Mouse (Mus musculus): ENCODE measurements around the gene Vmn1r185. TPM values are rescaled to one million over a fixed set of nuclear protein-coding genes. Genes with fewer than 3 reads are reported as not detected.
"Not testable (repeated sequence)": the region's sequence is repeated elsewhere in the genome, so short reads cannot be mapped to it uniquely, and the experiment has no call there.

Vmn1r185 gene
- polyA plus RNA-seq (2012; rRNA removed) (not detected in 2 replicates), polyA plus RNA-seq (2014; fragmentation: Nextera tagmentation; extraction: Ambion mirVana) (not detected in 2 replicates)

GRCm38 (mm10) chr7:26618364-26618763 lies at the start of gene Vmn1r185:
Gene Vmn1r185 (minus strand): TSS chr7:26618464.
- H3K4me2 ChIP-seq (replicated peaks; ENCODE audit: low read depth, low read length, severe bottlenecking); H3K9me3 ChIP-seq (ENCODE audit: control insufficient read depth, low read length); H3K36me3 ChIP-seq (ENCODE audit: control insufficient read depth, insufficient read depth, low read length); H3K9ac ChIP-seq (ENCODE audit: low read depth, low read length, severe bottlenecking); DNase-seq (ENCODE audit: low spot score); H3K4me3 ChIP-seq (replicated peaks; ENCODE audit: low read length); H3K27me3 ChIP-seq (ENCODE audit: control insufficient read depth, insufficient read depth, low read length); H3K27ac ChIP-seq (replicated peaks; ENCODE audit: low read depth, low read length); ATAC-seq (ENCODE audit: low FRiP score, low read depth); H3K4me1 ChIP-seq (ENCODE audit: control insufficient read depth, insufficient read depth, low read length): not testable (repeated sequence)
- WGBS: 91% methylated on average over 1 of the region's 1 CpGs

DNA sequence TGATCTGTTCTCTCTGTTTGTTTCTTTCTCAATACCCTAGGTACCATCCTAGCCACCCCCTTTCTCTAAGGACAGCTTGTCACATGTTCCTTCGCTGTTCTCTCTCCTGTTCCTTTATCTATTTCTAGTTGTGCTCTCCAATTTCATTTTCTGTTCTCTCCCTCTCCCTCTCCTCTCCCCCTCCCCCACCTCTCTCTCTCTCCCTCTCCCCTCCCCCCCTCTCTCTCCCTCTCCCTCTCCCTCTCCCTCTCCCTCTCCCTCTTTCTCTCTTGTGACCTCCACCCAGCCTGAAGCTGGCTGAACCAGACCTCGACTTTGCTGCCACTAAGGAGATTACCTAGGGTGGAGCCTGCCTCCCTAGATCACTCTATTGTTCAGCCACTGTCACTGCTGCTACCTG lies 49.2 kb upstream of the Vmn1r185 start:
- H3K9me3 ChIP-seq (ENCODE audit: control insufficient read depth, low read length); H3K4me3 ChIP-seq (replicated peaks; ENCODE audit: low read length); H3K9ac ChIP-seq (ENCODE audit: low read depth, low read length, severe bottlenecking); H3K36me3 ChIP-seq (ENCODE audit: control insufficient read depth, insufficient read depth, low read length); H3K4me2 ChIP-seq (replicated peaks; ENCODE audit: low read depth, low read length, severe bottlenecking); H3K27ac ChIP-seq (replicated peaks; ENCODE audit: low read depth, low read length); DNase-seq (ENCODE audit: low spot score); H3K4me1 ChIP-seq (ENCODE audit: control insufficient read depth, insufficient read depth, low read length); ATAC-seq (ENCODE audit: low FRiP score, low read depth); H3K27me3 ChIP-seq (ENCODE audit: control insufficient read depth, insufficient read depth, low read length): not testable (repeated sequence)
- 34% methylated on average over 2 of the region's 2 CpGs for WGBS

DNA sequence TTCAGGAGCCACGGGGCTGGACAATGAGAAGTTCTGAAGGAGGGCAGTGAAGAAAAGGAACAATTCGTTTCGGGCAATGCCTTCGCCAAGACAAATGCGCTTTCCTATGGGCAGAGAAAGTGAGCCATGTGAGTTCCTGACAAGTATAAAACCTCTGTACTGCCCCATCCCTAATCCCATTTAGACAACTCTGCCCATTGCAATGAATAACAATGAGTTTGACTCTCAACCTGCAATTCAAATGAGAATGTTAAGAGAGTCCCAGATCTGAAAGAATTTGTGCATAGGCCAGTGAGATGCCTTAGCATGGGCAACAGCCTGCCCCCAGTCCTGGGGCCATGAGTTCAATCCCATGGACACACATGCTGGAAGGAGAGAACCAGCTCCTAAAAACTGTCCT lies 47.7 kb upstream of the Vmn1r185 start:
- no peaks in the 10 kb centered on the region for H3K9me3 ChIP-seq (ENCODE audit: control insufficient read depth, low read length)
- WGBS: 86% methylated on average over 5 of the region's 5 CpGs
- H3K27ac ChIP-seq (replicated peaks; ENCODE audit: low read depth, low read length): no peak overlapping the region
- ATAC-seq (ENCODE audit: low FRiP score, low read depth) (no peak), DNase-seq (ENCODE audit: low spot score) (no peak)
- H3K4me2 ChIP-seq (replicated peaks; ENCODE audit: low read depth, low read length, severe bottlenecking): no peak overlapping the region
- no peak for TF ChIP-seq POLR2A (IDR thresholded peaks at IDR 0.05; ENCODE audit: borderline replicate concordance, extremely low read depth, insufficient read depth, insufficient read length)
- H3K9ac ChIP-seq (ENCODE audit: low read depth, low read length, severe bottlenecking): no peak overlapping the region
- no peaks in the 10 kb centered on the region for H3K4me1 ChIP-seq (ENCODE audit: control insufficient read depth, insufficient read depth, low read length)
- H3K36me3 ChIP-seq (ENCODE audit: control insufficient read depth, insufficient read depth, low read length): no peaks in the 10 kb centered on the region
- H3K4me3 ChIP-seq (replicated peaks; ENCODE audit: low read length): no peak overlapping the region
- no peaks in the 10 kb centered on the region for H3K27me3 ChIP-seq (ENCODE audit: control insufficient read depth, insufficient read depth, low read length)

DNA sequence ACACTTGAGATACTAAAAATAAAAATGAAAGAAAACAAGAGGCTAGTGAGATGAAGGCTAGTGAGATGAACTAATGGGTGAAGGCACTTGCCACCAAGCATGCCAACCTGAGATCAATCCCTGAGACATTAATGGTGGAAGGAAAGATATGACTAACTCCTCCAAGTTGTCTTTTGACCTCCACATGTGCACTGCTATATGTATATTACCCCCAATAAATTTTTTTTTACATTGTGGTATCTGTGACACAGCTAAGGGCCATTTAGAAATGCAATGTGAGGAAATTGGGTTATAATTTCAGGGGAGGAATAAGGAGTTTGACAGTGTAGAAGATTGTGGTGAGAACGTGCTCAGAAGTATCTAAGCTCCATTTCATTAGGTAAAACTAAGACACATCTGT lies 28.5 kb downstream of the Vmn1r185 start:
- 57% methylated on average over 1 of the region's 1 CpGs for WGBS
- ATAC-seq (ENCODE audit: low FRiP score, low read depth): no peak
- no peaks in the 10 kb centered on the region for H3K4me1 ChIP-seq (ENCODE audit: control insufficient read depth, insufficient read depth, low read length)
- H3K27ac ChIP-seq (replicated peaks; ENCODE audit: low read depth, low read length): no peak overlapping the region
- H3K9me3 ChIP-seq (ENCODE audit: control insufficient read depth, low read length): no peaks in the 10 kb centered on the region
- no peaks in the 10 kb centered on the region for H3K27me3 ChIP-seq (ENCODE audit: control insufficient read depth, insufficient read depth, low read length)
- H3K4me3 ChIP-seq (replicated peaks; ENCODE audit: low read length): no peak overlapping the region
- no peak overlapping the region for H3K9ac ChIP-seq (ENCODE audit: low read depth, low read length, severe bottlenecking)
- no peak overlapping the region for H3K4me2 ChIP-seq (replicated peaks; ENCODE audit: low read depth, low read length, severe bottlenecking)
- DNase-seq (ENCODE audit: low spot score): no peak
- no peaks in the 10 kb centered on the region for H3K36me3 ChIP-seq (ENCODE audit: control insufficient read depth, insufficient read depth, low read length)
- TF ChIP-seq POLR2A (IDR thresholded peaks at IDR 0.05; ENCODE audit: borderline replicate concordance, extremely low read depth, insufficient read depth, insufficient read length): no peak

DNA sequence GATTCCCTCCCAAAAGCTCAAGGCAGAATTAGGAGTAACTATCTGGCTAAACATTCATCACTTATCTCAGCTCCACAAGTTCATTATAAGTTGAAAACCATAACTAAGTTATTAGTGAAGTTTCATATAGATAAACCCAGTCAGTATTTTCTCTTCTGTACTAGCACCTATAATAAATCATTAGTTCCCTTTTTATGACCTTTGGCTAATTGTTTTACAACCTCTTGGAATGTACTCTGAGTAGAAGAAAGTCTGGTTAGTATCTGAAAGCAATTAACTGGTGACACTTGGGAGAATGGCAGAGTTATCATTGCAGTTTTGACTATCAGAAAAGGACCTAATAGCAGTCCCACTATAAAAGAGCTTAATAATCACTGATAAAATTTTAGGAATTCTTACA lies 29.2 kb downstream of the Vmn1r185 start:
- Histone ChIP-seq H3K9me3 (ENCODE audit: control insufficient read depth, low read length) (no peaks in the 10 kb centered on the region), H3K4me2 (replicated peaks; ENCODE audit: low read depth, low read length, severe bottlenecking) (no peak overlapping the region), H3K36me3 (ENCODE audit: control insufficient read depth, insufficient read depth, low read length) (no peaks in the 10 kb centered on the region), H3K4me3 (replicated peaks; ENCODE audit: low read length) (no peak overlapping the region), H3K9ac (ENCODE audit: low read depth, low read length, severe bottlenecking) (no peak overlapping the region), H3K27ac (replicated peaks; ENCODE audit: low read depth, low read length) (no peak overlapping the region), H3K4me1 (ENCODE audit: control insufficient read depth, insufficient read depth, low read length) (no peaks in the 10 kb centered on the region), H3K27me3 (ENCODE audit: control insufficient read depth, insufficient read depth, low read length) (no peaks in the 10 kb centered on the region)
- no peak for TF ChIP-seq POLR2A (IDR thresholded peaks at IDR 0.05; ENCODE audit: borderline replicate concordance, extremely low read depth, insufficient read depth, insufficient read length)
- no peak for DNase-seq (ENCODE audit: low spot score)
- no peak for ATAC-seq (ENCODE audit: low FRiP score, low read depth)

Other genes starting within 250 kb of the Vmn1r185 start
- gene Nlrp9c, start 214.8 kb downstream of the Vmn1r185 start, polyA plus RNA-seq (2012; rRNA removed): not detected in 2 replicates
- not detected in 2 replicates for gene Nlrp9c, start 214.8 kb downstream of the Vmn1r185 start, polyA plus RNA-seq (2014; fragmentation: Nextera tagmentation; extraction: Ambion mirVana)
- not detected in 2 replicates for gene Nlrp4a, start 183.4 kb downstream of the Vmn1r185 start, polyA plus RNA-seq (2012; rRNA removed)
- not detected in 2 replicates for gene Nlrp4a, start 183.4 kb downstream of the Vmn1r185 start, polyA plus RNA-seq (2014; fragmentation: Nextera tagmentation; extraction: Ambion mirVana)
- gene Nlrp9a, start 83.4 kb downstream of the Vmn1r185 start, polyA plus RNA-seq (2012; rRNA removed): not detected in 2 replicates
- gene Nlrp9a, start 83.4 kb downstream of the Vmn1r185 start, polyA plus RNA-seq (2014; fragmentation: Nextera tagmentation; extraction: Ambion mirVana): not detected in 2 replicates
- gene Cyp2b23, start 68.0 kb upstream of the Vmn1r185 start, polyA plus RNA-seq (2012; rRNA removed): not detected in 2 replicates
- not detected in 2 replicates for gene Cyp2b23, start 68.0 kb upstream of the Vmn1r185 start, polyA plus RNA-seq (2014; fragmentation: Nextera tagmentation; extraction: Ambion mirVana)
- 0.79 and 1.2 TPM in 2 replicates for gene Cyp2b19, start 138.7 kb upstream of the Vmn1r185 start, polyA plus RNA-seq (2012; rRNA removed)
- 0.36 and 0.77 TPM in 2 replicates for gene Cyp2b19, start 138.7 kb upstream of the Vmn1r185 start, polyA plus RNA-seq (2014; fragmentation: Nextera tagmentation; extraction: Ambion mirVana)
- gene Cyp2g1, start 190.4 kb upstream of the Vmn1r185 start, polyA plus RNA-seq (2012; rRNA removed): not detected in 2 replicates
- not detected in 2 replicates for gene Cyp2g1, start 190.4 kb upstream of the Vmn1r185 start, polyA plus RNA-seq (2014; fragmentation: Nextera tagmentation; extraction: Ambion mirVana)
- gene Cyp2a5, start 216.8 kb upstream of the Vmn1r185 start, polyA plus RNA-seq (2012; rRNA removed): 0.09 TPM in 1 of 2 replicates, not detected in the other
- not detected in 2 replicates for gene Cyp2a5, start 216.8 kb upstream of the Vmn1r185 start, polyA plus RNA-seq (2014; fragmentation: Nextera tagmentation; extraction: Ambion mirVana)

All from limb, embryonic 14.5 days (tissue).